Mouse (Mus musculus): ENCODE data around the gene Alox5ap.

Gene Alox5ap

DNA sequence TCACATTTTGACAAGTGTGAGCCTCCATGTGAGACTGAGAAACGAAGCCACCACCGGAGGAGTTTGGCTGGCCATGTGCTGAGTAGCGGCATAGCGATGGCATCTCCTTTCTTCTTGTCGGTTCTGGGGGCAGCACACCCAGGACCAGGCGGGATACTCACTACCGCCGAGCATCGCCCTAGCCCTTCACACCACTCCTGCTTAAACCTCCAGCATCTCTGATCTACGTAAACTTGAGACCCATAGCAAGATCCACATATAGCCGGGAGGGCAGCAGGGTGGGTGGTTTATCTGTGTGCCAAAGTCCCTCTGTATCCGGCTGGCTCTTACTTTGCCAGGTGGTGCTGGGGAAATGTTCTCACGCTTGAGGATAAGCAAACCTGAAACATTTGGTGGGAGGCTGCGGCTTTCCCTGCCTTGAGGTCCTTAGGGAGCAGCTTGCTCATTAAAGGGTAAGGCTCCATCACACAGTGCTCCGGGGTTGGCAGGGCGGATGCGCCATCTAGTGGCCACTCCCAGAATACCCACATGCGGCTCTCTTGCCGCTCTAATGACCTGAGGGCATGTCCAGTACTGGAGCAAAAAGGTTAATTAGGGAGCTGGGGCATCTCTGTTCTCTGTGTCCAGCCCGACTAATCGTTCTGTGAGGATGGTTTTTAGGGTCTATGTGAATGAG is 71.1 kb downstream of the Alox5ap start:
- peak; percentile 83 for ATAC-seq (ENCODE audit: insufficient number of reproducible peaks, low FRiP score, low TSS enrichment)

DNA sequence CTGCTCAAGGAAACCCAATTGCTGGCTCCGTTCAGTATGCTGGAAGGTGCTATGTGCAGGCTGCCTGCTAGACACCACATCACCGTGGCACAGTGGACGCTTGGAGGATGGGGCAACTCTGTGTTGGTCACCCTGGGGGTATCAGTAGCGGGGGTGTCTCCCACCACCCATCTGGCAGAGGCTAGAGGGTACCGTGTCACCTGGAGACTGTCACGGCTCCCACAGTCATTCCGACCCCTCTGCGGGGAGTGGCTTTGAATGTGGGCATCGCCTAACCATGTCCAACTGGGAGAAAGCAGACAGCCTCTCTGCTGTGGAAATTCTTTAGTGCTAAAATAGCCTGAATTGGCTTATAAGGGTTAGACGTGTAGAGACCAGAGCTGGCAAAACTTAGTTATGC is 72.6 kb downstream of the Alox5ap start:
- ATAC-seq (ENCODE audit: insufficient number of reproducible peaks, low FRiP score, low TSS enrichment), result no peak

Measured in cerebellum, adult (tissue).